ENCODE assay signal across 9 mouse cellular contexts in the genomic region with DNA sequence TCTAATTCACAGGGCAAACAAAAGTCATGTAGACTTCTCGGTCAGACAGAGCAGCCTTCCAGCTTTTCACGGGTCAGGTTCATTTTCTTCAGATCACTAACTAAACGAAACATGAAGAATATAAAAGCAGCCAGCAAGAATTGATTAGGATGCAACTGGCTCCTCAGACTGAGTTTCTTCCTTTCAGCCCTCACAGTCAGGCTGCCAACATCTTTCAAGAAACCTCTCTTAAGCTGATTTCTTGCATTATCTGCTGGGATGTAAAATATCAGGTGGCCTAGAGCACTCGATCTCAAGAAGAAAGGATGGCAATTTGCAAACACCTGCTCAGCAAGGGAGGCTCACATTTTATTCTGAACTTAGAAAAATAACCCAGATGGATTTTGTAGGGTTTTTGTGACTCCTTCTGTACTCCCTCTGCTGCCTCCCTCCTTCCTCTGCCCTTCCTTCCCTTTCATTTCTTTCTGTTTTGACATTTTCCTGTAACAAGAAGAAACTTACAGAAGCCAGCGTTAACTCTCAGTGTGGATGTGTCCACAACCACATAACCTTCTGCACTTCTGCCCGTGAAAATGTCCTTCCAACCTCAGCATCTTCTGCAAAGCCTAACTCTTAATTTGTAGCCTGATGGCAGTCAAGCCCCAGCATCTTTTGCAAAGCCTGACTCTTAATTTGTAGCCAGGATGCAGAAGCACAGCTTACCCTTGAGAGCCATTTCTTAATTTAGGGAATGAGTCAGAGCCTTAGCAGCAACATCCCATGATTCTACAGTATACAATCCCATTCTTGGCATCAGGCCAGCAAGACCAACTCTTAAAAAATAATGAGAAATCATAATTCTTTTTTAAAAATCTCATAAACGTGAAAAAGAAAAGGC.
DNase-seq lines count a peak whose midpoint lies in the region; ATAC-seq and TF ChIP-seq lines count a peak whose summit lies in the region.
"Had no signal": no experiment of that assay in that cellular context is flagged by ENCODE, and none has a peak within 500 bp of the region (broad histone marks: within the 10 kb centered on the region; RNA-seq: fewer than 3 reads in every experiment).

No protein-coding gene starts in this region.

- ATAC-seq in midbrain, embryonic 16.5 days: peak; percentile 76

- intact Hi-C loops in gastrocnemius, postnatal 36 days (cut with DNase I): no loop called here

- peaks cover 14% of the 10 kb centered on the region for H3K4me1 ChIP-seq in midbrain, embryonic 16.5 days (ENCODE audit: control insufficient read depth, insufficient read depth, low read length)

- TF ChIP-seq CTCF in brain, embryonic 14.5 days (IDR thresholded peaks at IDR 0.05; ENCODE audit: borderline replicate concordance, extremely low read depth, insufficient read depth, insufficient read length): no peak

- no peak overlapping the region for H3K9ac ChIP-seq in midbrain, embryonic 16.5 days (ENCODE audit: low read depth, low read length)
- H3K9ac ChIP-seq: embryonic facial prominence, embryonic 13.5 days had no signal

- peak overlapping the region; percentile 56 for H3K27ac ChIP-seq in midbrain, embryonic 16.5 days (ENCODE audit: low read length)
- H3K27ac ChIP-seq: embryonic facial prominence, embryonic 13.5 days had no signal

- WGBS in midbrain, embryonic 16.5 days: 44% methylated on average over 7 of the region's 7 CpGs

- TF ChIP-seq POLR2A in brain, embryonic 14.5 days (IDR thresholded peaks at IDR 0.05; ENCODE audit: borderline replicate concordance, extremely low read depth, insufficient read depth, insufficient read length, poor library complexity, severe bottlenecking): no peak

- no peaks in the 10 kb centered on the region for H3K36me3 ChIP-seq in midbrain, embryonic 16.5 days (ENCODE audit: control insufficient read depth, insufficient read depth, low read length)
- H3K36me3 ChIP-seq: embryonic facial prominence, embryonic 13.5 days had no signal

- H3K9me3 ChIP-seq in midbrain, embryonic 16.5 days (replicated peaks; ENCODE audit: control insufficient read depth, low read length, poor library complexity, severe bottlenecking): no peaks in the 10 kb centered on the region
- H3K9me3 ChIP-seq: embryonic facial prominence, embryonic 13.5 days had no signal

- H3K4me2 ChIP-seq in midbrain, embryonic 16.5 days (ENCODE audit: low read length): no peak overlapping the region
- H3K4me2 ChIP-seq: embryonic facial prominence, embryonic 13.5 days had no signal

- DNase-seq in gastrocnemius, adult 18-20 months (ENCODE audit: low spot score): peak; percentile 9
- DNase-seq in gastrocnemius, postnatal 36 days: no peak
- peak; percentile 84 for DNase-seq in brain, embryonic 14.5 days (ENCODE audit: low read depth)
- DNase-seq in heart, adult 9 months (ENCODE audit: low spot score in 2 of 2): peak; percentile 37 to 60
- DNase-seq in kidney, postnatal 14 days: peak; percentile 66
- DNase-seq in thymus, postnatal 0 days (ENCODE audit: low spot score): no peak
- no peak for DNase-seq in spleen, postnatal 4 days (ENCODE audit: low spot score in 2 of 2)

- H3K27me3 ChIP-seq in midbrain, embryonic 16.5 days (ENCODE audit: control insufficient read depth, insufficient read depth, low read depth, low read length): no peaks in the 10 kb centered on the region
- H3K27me3 ChIP-seq: embryonic facial prominence, embryonic 13.5 days had no signal

- H3K4me3 ChIP-seq in midbrain, embryonic 16.5 days (ENCODE audit: low read depth, low read length): no peak overlapping the region
- H3K4me3 ChIP-seq: embryonic facial prominence, embryonic 13.5 days had no signal

Comparison
In these comparisons a context has a peak if more than half of its experiments do, and no peak if none do; other contexts are left out.
1. DNase-seq: peak in gastrocnemius, adult 18-20 months (single experiment), brain, embryonic 14.5 days (single experiment), heart, adult 9 months (2 of 2) and kidney, postnatal 14 days (single experiment); none in gastrocnemius, postnatal 36 days (0 of 2), thymus, postnatal 0 days (single experiment) and spleen, postnatal 4 days (0 of 2).